49 mouse cellular contexts compared by ENCODE assay signal in genomic region chr11:34117581-34117980, GRCm38 (mm10). TPM values are rescaled to one million over a fixed set of nuclear protein-coding genes. Genes with fewer than 3 reads are reported as not detected.
"Had no signal": no experiment of that assay in that cellular context is flagged by ENCODE, and none has a peak within 500 bp of the region (broad histone marks: within the 10 kb centered on the region; RNA-seq: fewer than 3 reads in every experiment).

No protein-coding gene starts in this region.

- H3K4me3 ChIP-seq: heart, embryonic 10.5 days; heart, embryonic 12.5 days; heart, embryonic 13.5 days; heart, embryonic 15.5 days; hindbrain, embryonic 10.5 days; hindbrain, embryonic 12.5 days; hindbrain, embryonic 13.5 days; hindbrain, embryonic 15.5 days; intestine, embryonic 15.5 days; kidney, embryonic 15.5 days; layer of hippocampus, adult 2 months; left cerebral cortex, adult 2 months had no signal

- H3K4me1 ChIP-seq: heart, embryonic 10.5 days; heart, embryonic 15.5 days; intestine, embryonic 15.5 days; kidney, embryonic 15.5 days had no signal

- H3K27me3 ChIP-seq: heart, embryonic 15.5 days; hindbrain, embryonic 12.5 days; hindbrain, embryonic 13.5 days; hindbrain, embryonic 15.5 days; intestine, embryonic 15.5 days; kidney, embryonic 15.5 days had no signal

- ATAC-seq: hindbrain, embryonic 16.5 days; hindbrain, postnatal 0 days; inflammation-experienced regulatory T-cells, adult 6 months; intestine, embryonic 15.5 days; intestine, embryonic 16.5 days; intestine, postnatal 0 days had no signal

- H3K36me3 ChIP-seq: heart, embryonic 10.5 days; heart, embryonic 12.5 days; heart, embryonic 13.5 days; heart, embryonic 15.5 days; hindbrain, embryonic 10.5 days; hindbrain, embryonic 12.5 days; hindbrain, embryonic 13.5 days; hindbrain, embryonic 15.5 days; intestine, embryonic 15.5 days; kidney, embryonic 15.5 days had no signal

- DNase-seq: heart, postnatal 14 days; heart, postnatal 36 days; heart, postnatal 4 days; kidney, adult 11 months; kidney, adult 18-20 months; kidney, adult 8-10 months; kidney, adult 9 months; kidney, postnatal 10 days; kidney, postnatal 14 days; kidney, postnatal 25 days; kidney, postnatal 36 days; kidney, postnatal 4 days; layer of hippocampus, adult 9-11 months; layer of hippocampus, postnatal 36 days had no signal

- H3K27ac ChIP-seq: heart, embryonic 10.5 days; heart, embryonic 13.5 days; heart, embryonic 15.5 days; hindbrain, embryonic 10.5 days; hindbrain, embryonic 12.5 days; hindbrain, embryonic 13.5 days; hindbrain, embryonic 14.5 days; hindbrain, embryonic 15.5 days; hindbrain, postnatal 0 days; intestine, embryonic 15.5 days; kidney, embryonic 15.5 days; kidney, postnatal 0 days; layer of hippocampus, adult 2 months; left cerebral cortex, adult 2 months had no signal

- H3K9me3 ChIP-seq: heart, embryonic 10.5 days; heart, embryonic 12.5 days; heart, embryonic 13.5 days; heart, embryonic 15.5 days; hindbrain, embryonic 10.5 days; hindbrain, embryonic 12.5 days; hindbrain, embryonic 13.5 days; hindbrain, embryonic 15.5 days; intestine, embryonic 15.5 days; kidney, embryonic 15.5 days had no signal

- H3K9ac ChIP-seq: heart, embryonic 12.5 days; heart, embryonic 13.5 days; heart, embryonic 15.5 days; hindbrain, embryonic 12.5 days; hindbrain, embryonic 13.5 days; hindbrain, embryonic 14.5 days; hindbrain, embryonic 15.5 days; intestine, embryonic 15.5 days; kidney, embryonic 15.5 days had no signal

- H3K4me2 ChIP-seq: heart, embryonic 11.5 days; heart, embryonic 12.5 days; heart, embryonic 13.5 days; heart, embryonic 15.5 days; hindbrain, embryonic 12.5 days; hindbrain, embryonic 13.5 days; hindbrain, embryonic 14.5 days; hindbrain, embryonic 15.5 days; intestine, embryonic 15.5 days; kidney, embryonic 15.5 days had no signal

RNA-seq across cellular contexts. Expression of gene 4930469K13Rik, which starts 19.2 kb away (rescaled TPM):
- total RNA-seq: heart, postnatal 10 days; heart, postnatal 14 days; heart, postnatal 25 days; heart, postnatal 36 days; heart, postnatal 4 days; hematopoietic stem cell, adult 5-6 weeks; layer of hippocampus, adult 18-20 months; layer of hippocampus, adult 2 months; layer of hippocampus, adult 8-10 months; layer of hippocampus, postnatal 10 days; layer of hippocampus, postnatal 14 days; layer of hippocampus, postnatal 25 days; layer of hippocampus, postnatal 36 days; left cerebral cortex, adult 18-20 months; left cerebral cortex, adult 2 months; left cerebral cortex, adult 8-10 months had no signal
- polyA plus RNA-seq: heart, embryonic 10.5 days; heart, embryonic 11.5 days; heart, embryonic 12.5 days; heart, embryonic 13.5 days; heart, embryonic 14.5 days; heart, embryonic 15.5 days; heart, embryonic 16.5 days; heart, postnatal 0 days; hindbrain, embryonic 10.5 days; intestine, embryonic 15.5 days; intestine, postnatal 0 days; kidney, embryonic 14.5 days; kidney, postnatal 0 days; large intestine, adult 2 months had no signal
